In the genomic region with DNA sequence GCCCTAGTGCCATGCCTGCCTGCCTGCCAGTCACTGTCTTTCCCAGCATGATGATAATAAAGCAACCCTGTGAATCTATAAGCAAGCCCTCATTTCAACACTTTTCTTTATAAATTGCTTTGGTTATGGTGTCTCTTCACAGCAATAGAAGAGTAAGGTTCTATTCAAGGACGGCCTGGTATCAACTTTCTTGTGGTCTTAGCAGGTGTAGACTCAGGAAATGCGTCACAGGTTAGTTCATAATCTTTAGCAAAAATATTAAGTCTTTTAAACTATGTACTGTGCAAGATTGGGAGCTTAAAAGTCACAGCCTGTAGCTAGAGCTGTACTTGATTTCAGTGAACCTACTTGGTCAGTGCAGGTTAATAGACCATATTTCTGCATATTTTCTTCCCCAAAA, we compare ENCODE assay signal across 28 mouse cellular contexts.
"Had no signal": no experiment of that assay in that cellular context is flagged by ENCODE, and none has a peak within 500 bp of the region (broad histone marks: within the 10 kb centered on the region; RNA-seq: fewer than 3 reads in every experiment).

No protein-coding gene starts in this region.

- H3K9ac ChIP-seq: heart, embryonic 13.5 days; heart, embryonic 15.5 days; hindbrain, embryonic 13.5 days; hindbrain, embryonic 15.5 days; kidney, embryonic 15.5 days; limb, embryonic 13.5 days; limb, embryonic 15.5 days; liver, embryonic 12.5 days; liver, embryonic 14.5 days had no signal

- H3K4me3 ChIP-seq: heart, adult 2 months; heart, embryonic 13.5 days; heart, embryonic 15.5 days; hindbrain, embryonic 13.5 days; hindbrain, embryonic 15.5 days; kidney, embryonic 15.5 days; layer of hippocampus, adult 2 months; limb, embryonic 13.5 days; limb, embryonic 15.5 days; liver, embryonic 12.5 days had no signal

- H3K36me3 ChIP-seq: heart, embryonic 13.5 days; heart, embryonic 15.5 days; hindbrain, embryonic 13.5 days; hindbrain, embryonic 15.5 days; kidney, embryonic 15.5 days; limb, embryonic 13.5 days; limb, embryonic 15.5 days; liver, embryonic 12.5 days had no signal

- H3K4me1 ChIP-seq: heart, embryonic 13.5 days; heart, embryonic 15.5 days; hindbrain, embryonic 13.5 days; hindbrain, embryonic 15.5 days; limb, embryonic 15.5 days; liver, embryonic 12.5 days had no signal

- H3K27me3 ChIP-seq: heart, embryonic 13.5 days; heart, embryonic 15.5 days; hindbrain, embryonic 13.5 days; hindbrain, embryonic 15.5 days; kidney, embryonic 15.5 days; limb, embryonic 13.5 days; limb, embryonic 15.5 days; liver, embryonic 12.5 days had no signal

- ATAC-seq: hindbrain, postnatal 0 days; intestine, embryonic 16.5 days; liver, embryonic 12.5 days had no signal

- H3K27ac ChIP-seq: heart, adult 2 months; heart, embryonic 13.5 days; heart, embryonic 15.5 days; hindbrain, embryonic 13.5 days; hindbrain, embryonic 15.5 days; hindbrain, postnatal 0 days; kidney, embryonic 15.5 days; kidney, postnatal 0 days; layer of hippocampus, adult 2 months; limb, embryonic 13.5 days; limb, embryonic 15.5 days; liver, embryonic 12.5 days; liver, embryonic 14.5 days had no signal

- H3K4me2 ChIP-seq: heart, embryonic 11.5 days; heart, embryonic 13.5 days; heart, embryonic 15.5 days; hindbrain, embryonic 13.5 days; hindbrain, embryonic 15.5 days; kidney, embryonic 15.5 days; limb, embryonic 13.5 days; limb, embryonic 15.5 days; liver, embryonic 12.5 days had no signal

- H3K9me3 ChIP-seq: heart, embryonic 13.5 days; heart, embryonic 15.5 days; hindbrain, embryonic 13.5 days; hindbrain, embryonic 15.5 days; kidney, embryonic 15.5 days; limb, embryonic 13.5 days; limb, embryonic 15.5 days; liver, embryonic 12.5 days had no signal

- DNase-seq: gastrocnemius, postnatal 14 days; gastrocnemius, postnatal 36 days; heart, adult 11 months; heart, adult 2 months; heart, postnatal 14 days; heart, postnatal 36 days; kidney, adult 11 months; kidney, adult 2 months; kidney, adult 9 months; kidney, postnatal 14 days; kidney, postnatal 36 days; layer of hippocampus, adult 9-11 months; layer of hippocampus, postnatal 36 days; left cerebral cortex, postnatal 4 days had no signal
